Mouse (Mus musculus): Measurements from ENCODE around the gene Ssna1.

The Ssna1 gene

GRCm38 (mm10) chr2:25256443-25257109 is 15.7 kb downstream of the Ssna1 start:
- ChIA-PET CTCF (interaction anchor here in 3 of 4 experiments (0.6 to 3.5 kb wide), 13 partner anchors 11 to 104 kb away, joined by 3 to 23 read pairs (median 4); partner anchors contain the start of genes AL732309.1 (in 1 of the 3) and Tor4a (in 1 of the 3)), POLR2A (interaction anchor here in 3 of 4 experiments (1.0 to 75.9 kb wide), 22 partner anchors 8 to 140 kb away, joined by 3 to 2347 read pairs (median 6); partner anchors contain the start of genes Tubb4b (in 3 of the 3), AL732309.1 (in 2 of the 3), Anapc2 (in 2 of the 3) and Cysrt1 (in 2 of the 3))

DNA sequence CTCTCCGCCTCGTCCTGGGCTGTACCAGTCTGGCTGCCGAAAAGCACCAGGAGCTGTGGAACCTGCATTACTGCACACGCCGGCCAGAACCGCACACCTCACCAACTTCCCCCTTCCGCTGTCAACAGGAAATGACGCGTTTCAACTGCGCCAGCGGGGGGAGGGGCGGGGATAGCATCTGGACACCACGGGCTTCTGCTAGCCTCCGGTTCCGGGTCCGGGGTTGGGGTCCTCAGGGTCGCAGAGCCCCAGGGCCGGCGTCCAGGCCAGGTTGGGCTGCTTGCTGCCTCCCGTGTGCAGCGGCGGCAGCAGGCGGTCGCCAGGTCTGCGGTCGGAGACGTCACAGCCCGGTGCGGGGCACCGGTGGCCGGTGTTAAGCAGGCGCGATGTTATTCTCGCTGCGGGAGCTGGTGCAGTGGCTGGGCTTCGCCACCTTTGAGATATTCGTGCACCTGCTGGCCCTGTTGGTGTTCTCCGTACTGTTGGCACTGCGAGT is 16.9 kb downstream of the Ssna1 start, which contains the start of gene Tmem203:
TSS of gene Tmem203 (plus strand) at position 156 of the 496 bp plus-strand sequence.
- ChIA-PET POLR2A (interaction anchor here (0.6 to 75.9 kb wide), 40 partner anchors 10 to 205 kb away, joined by 3 to 2347 read pairs (median 5); partner anchors contain the start of genes Anapc2 (in 3 of the 4), Cysrt1 (in 3 of the 4), Rnf208 (in 3 of the 4) and Ssna1 (in 3 of the 4)), CTCF (interaction anchor here (0.5 to 3.5 kb wide), 19 partner anchors 10 to 320 kb away, joined by 3 to 23 read pairs (median 3); partner anchors contain the start of genes AL732309.1 (in 1 of the 4), Arrdc1 (in 1 of the 4), Cysrt1 (in 1 of the 4) and Rnf208 (in 1 of the 4))

GRCm38 (mm10) chr2:25252331-25252730 is 19.9 kb downstream of the Ssna1 start:
- POLR2A ChIA-PET, result interaction anchor here (0.7 to 75.9 kb wide), 8 partner anchors 3 to 76 kb away, joined by 3 to 2347 read pairs (median 48); partner anchors contain the start of genes Cysrt1 (in 3 of the 4), Rnf208 (in 3 of the 4), Fam166a (in 2 of the 4) and Nelfb (in 2 of the 4)
- CTCF ChIA-PET, result interaction anchor here (0.5 to 7.5 kb wide), 14 partner anchors 12 to 87 kb away, joined by 3 to 46 read pairs (median 3); no protein-coding TSS in a partner anchor

DNA sequence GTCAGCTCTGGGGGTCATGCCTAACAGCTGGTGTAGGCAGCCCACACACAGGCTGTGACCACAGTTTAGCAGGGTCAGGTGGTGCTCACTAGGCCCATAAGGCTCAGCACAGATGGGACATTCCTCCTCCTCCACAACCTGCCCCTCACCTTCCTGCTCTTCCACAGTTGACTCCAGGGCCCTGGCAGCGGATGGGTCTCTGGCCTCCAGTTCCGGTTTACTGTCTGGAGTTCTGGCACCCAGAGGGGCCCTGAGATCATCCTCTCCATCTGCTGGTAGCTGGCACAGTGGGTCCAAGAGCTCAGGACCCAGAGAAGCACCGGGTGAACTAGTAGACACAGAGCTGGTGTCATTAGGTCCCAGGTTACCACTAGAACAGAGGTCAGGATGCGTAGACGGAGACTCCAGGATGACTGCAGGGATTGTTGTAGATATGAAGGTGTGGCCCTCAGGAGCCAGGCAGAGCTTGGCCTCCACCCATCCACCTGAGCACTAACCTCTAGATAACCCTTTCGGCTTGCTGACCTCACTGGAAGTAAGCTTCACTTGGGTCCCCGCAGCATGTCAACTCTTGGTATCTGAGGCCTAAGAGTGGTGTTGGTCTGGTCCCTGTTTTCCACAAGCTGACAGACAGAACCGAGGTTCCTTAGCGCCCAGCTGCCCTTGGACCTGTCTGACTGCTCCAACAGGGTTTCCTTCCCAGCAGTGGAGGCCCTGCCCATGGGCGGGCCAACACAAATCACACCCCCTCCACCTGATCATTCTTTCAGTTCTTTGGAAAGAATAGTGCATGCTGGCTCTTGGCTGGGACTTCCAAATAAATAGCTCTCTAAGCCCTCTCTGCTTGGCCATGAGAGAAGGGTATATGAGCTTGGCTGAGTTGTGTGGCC is 25.8 kb downstream of the Ssna1 start, which contains the start of gene AL732309.1:
TSS of gene AL732309.1 (minus strand) at position 681 of the 890 bp plus-strand sequence.
- ChIA-PET CTCF (interaction anchor here (0.6 to 8.8 kb wide), 12 partner anchors 9 to 180 kb away, joined by 3 to 51 read pairs (median 4); partner anchors contain the start of genes Tmem203 (in 1 of the 4) and Tor4a (in 1 of the 4)), POLR2A (interaction anchor here (0.5 to 75.9 kb wide), 22 partner anchors 3 to 311 kb away, joined by 3 to 2347 read pairs (median 5); partner anchors contain the start of genes Tmem203 (in 3 of the 4), Tubb4b (in 3 of the 4), Fam166a (in 2 of the 4) and Nelfb (in 2 of the 4))

DNA sequence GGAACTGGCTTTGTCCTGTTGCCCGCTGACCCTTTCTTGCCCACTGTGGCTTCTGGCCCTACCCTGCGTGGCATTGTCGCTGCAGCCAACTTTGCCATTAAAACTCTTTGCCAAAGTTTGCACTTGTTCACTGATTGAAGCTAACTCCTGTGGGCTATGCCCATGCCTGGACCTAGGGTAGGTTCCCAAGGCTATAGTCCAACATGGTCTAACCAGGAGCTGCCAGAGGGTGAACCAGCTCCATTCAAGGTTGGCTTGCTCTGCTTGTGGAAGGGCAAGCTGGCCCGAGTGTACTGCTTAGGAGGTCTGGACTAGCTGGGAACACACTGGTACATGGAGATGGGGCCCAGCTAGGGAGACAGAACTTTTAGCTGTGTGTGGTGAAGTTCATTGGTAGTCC is 28.1 kb downstream of the Ssna1 start:
- ChIA-PET POLR2A (interaction anchor here (0.7 to 75.9 kb wide), 13 partner anchors 6 to 92 kb away, joined by 3 to 2347 read pairs (median 6); partner anchors contain the start of genes Tmem203 (in 3 of the 4), Tubb4b (in 3 of the 4), Anapc2 (in 2 of the 4) and Fam166a (in 2 of the 4)), CTCF (interaction anchor here in 3 of 4 experiments (0.9 to 8.8 kb wide), 3 partner anchors 16 kb away, joined by 6 to 51 read pairs (median 9); no protein-coding TSS in a partner anchor)

- CTCF ChIA-PET, result interaction anchor here in 3 of 4 experiments (1.8 to 8.8 kb wide), 3 partner anchors 14 to 15 kb away, joined by 7 to 54 read pairs (median 51); no protein-coding TSS in a partner anchor
- POLR2A ChIA-PET, result interaction anchor here in 3 of 4 experiments (0.8 to 75.9 kb wide), 11 partner anchors 6 to 308 kb away, joined by 3 to 2347 read pairs (median 10); partner anchors contain the start of genes Tubb4b (in 3 of the 3), Fam166a (in 2 of the 3), Nelfb (in 2 of the 3) and Rnf224 (in 2 of the 3)
Observed at GRCm38 (mm10) chr2:25243342-25243741, 28.9 kb downstream of the Ssna1 start.

DNA sequence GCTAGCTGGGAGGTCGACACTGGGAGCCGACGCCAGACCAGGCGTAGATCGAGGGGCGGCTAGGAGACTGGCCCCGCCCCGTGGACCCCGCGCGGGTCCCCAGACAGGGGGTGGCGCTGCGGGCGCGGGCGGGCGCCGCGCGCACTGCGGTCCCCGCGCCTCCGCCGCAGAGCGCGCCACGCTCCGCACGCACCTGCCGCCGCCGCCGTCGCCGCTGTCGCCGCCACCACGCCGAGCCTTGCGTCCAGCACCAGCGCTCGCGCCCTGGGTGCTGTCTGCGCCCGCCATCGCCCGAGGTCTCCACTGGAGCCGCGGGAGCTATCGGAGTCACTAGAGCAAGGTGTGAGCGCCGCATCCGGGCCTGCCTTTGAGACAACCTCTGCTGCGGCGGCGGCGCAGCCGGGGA is 30.1 kb downstream of the Ssna1 start, which contains the start of the genes Rnf208 and Cysrt1:
TSS of gene Rnf208 (plus strand) at position 155 of the 406 bp plus-strand sequence.
TSS of gene Cysrt1 (minus strand) at position 352 of the 406 bp plus-strand sequence.
- CTCF ChIA-PET, result interaction anchor here in 3 of 4 experiments (0.7 to 8.8 kb wide), 6 partner anchors 10 to 17 kb away, joined by 3 to 54 read pairs (median 5); partner anchors contain the start of genes Tmem203 (in 1 of the 3) and Tubb4b (in 1 of the 3)
- POLR2A ChIA-PET, result interaction anchor here (0.6 to 75.9 kb wide), 23 partner anchors 8 to 464 kb away, joined by 3 to 2347 read pairs (median 5); partner anchors contain the start of genes Tmem203 (in 3 of the 4), Fam166a (in 2 of the 4), Nelfb (in 2 of the 4) and Nrarp (in 2 of the 4)

DNA sequence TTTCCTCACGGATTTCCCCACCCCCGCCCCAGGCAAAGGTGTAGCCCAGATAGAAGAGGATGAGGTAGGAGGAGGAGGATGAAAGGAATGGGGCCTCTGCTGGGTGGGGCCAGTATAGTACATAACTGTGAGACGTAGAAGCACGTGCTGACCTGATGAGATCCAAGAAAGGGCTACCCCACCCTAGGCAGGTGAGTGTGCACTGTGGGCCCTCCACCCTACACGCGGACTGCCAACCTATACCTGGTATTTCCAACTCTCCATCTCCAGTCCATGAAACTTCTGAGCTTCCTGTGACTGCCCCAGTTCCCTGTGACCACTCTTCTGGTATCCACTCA is 30.8 kb downstream of the Ssna1 start:
- CTCF ChIA-PET, result interaction anchor here in 2 of 4 experiments (0.5 to 4.7 kb wide), 5 partner anchors 12 to 185 kb away, joined by 3 to 54 read pairs (median 3); partner anchors contain the start of genes Tmem203 (in 1 of the 2) and Tubb4b (in 1 of the 2)
- POLR2A ChIA-PET, result interaction anchor here in 3 of 4 experiments (1.2 to 75.9 kb wide), 15 partner anchors 8 to 306 kb away, joined by 3 to 2347 read pairs (median 7); partner anchors contain the start of genes Tmem203 (in 3 of the 3), Fam166a (in 2 of the 3), Nelfb (in 2 of the 3) and Rnf224 (in 2 of the 3)

GRCm38 (mm10) chr2:25240723-25241437 is 31.4 kb downstream of the Ssna1 start:
- POLR2A ChIA-PET, result interaction anchor here (0.5 to 75.9 kb wide), 54 partner anchors 8 to 733 kb away, joined by 3 to 2347 read pairs (median 4); partner anchors contain the start of genes Nrarp (in 3 of the 4), Tmem203 (in 3 of the 4), Tor4a (in 3 of the 4) and Tubb4b (in 3 of the 4)
- CTCF ChIA-PET, result interaction anchor here (0.5 to 4.7 kb wide), 18 partner anchors 8 to 343 kb away, joined by 3 to 54 read pairs (median 5); partner anchors contain the start of genes Tmem203 (in 1 of the 4) and Tubb4b (in 1 of the 4)

DNA sequence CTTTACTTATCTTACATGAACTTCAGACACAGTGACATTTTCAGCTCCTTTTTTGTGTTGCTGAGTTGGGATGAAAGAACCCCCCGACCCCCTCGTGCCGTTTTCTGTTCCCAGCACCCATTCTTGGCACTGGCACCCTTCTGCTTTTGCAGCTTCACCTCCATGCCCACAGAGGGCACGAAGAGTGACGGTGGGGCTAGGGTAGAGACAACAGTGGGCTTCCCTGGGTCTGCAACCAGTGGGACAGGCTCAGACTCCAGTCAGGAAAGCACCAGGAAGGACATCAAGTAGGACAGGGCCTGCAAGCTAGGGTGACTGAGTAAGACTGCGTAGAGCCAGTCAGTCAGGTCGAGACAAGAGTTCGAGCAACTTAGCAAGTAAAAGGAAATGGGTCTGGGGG is 31.9 kb downstream of the Ssna1 start:
- CTCF ChIA-PET, result interaction anchor here (0.6 to 4.7 kb wide), 17 partner anchors 8 to 343 kb away, joined by 3 to 54 read pairs (median 5); partner anchors contain the start of genes Tmem203 (in 1 of the 4) and Tubb4b (in 1 of the 4)
- POLR2A ChIA-PET, result interaction anchor here (0.5 to 75.9 kb wide), 53 partner anchors 8 to 733 kb away, joined by 3 to 2347 read pairs (median 4); partner anchors contain the start of genes Tmem203 (in 4 of the 4), Tor4a (in 3 of the 4), Tubb4b (in 3 of the 4) and Fam166a (in 2 of the 4)

GRCm38 (mm10) chr2:25239766-25240165 is 32.5 kb downstream of the Ssna1 start:
- POLR2A ChIA-PET, result interaction anchor here (0.6 to 75.9 kb wide), 25 partner anchors 10 to 337 kb away, joined by 3 to 2347 read pairs (median 5); partner anchors contain the start of genes Tmem203 (in 4 of the 4), Fam166a (in 2 of the 4), Nelfb (in 2 of the 4) and Rnf224 (in 2 of the 4)
- CTCF ChIA-PET, result interaction anchor here (0.9 to 4.7 kb wide), 8 partner anchors 9 to 137 kb away, joined by 3 to 54 read pairs (median 4); partner anchors contain the start of gene Tmem203 (in 1 of the 4)

GRCm38 (mm10) chr2:25238106-25238505 is 34.1 kb downstream of the Ssna1 start:
- CTCF ChIA-PET, result interaction anchor here in 2 of 4 experiments (1.3 to 2.7 kb wide), 2 partner anchors 10 kb away, joined by 5 to 22 read pairs; no protein-coding TSS in a partner anchor
- POLR2A ChIA-PET, result interaction anchor here in 3 of 4 experiments (0.5 to 75.9 kb wide), 6 partner anchors 1 to 45 kb away, joined by 3 to 2347 read pairs (median 1600); partner anchors contain the start of genes AL732309.1 (in 2 of the 3), Anapc2 (in 2 of the 3), Cysrt1 (in 2 of the 3) and Fam166a (in 2 of the 3)

DNA sequence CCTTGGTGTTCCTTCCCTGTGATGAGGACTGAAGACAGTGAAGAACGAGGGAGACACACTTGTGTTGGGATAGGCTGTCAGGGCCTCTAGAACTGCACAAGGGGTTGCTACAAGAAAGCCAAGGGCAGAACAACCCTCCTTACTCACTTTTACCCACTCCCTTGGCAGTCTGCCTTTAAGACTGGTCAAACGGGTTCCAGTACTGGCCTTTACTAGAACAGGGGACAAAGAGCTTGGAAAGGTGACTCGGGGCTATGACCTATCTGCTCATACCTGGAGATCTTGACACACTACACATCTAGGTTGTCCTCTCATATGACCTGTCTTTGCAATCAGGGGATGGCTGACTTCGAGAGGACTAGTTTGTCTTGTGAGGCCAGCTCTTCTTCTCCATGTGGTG is 34.7 kb downstream of the Ssna1 start:
- POLR2A ChIA-PET, result interaction anchor here in 3 of 4 experiments (0.5 to 75.9 kb wide), 8 partner anchors 2 to 57 kb away, joined by 3 to 2347 read pairs (median 804); partner anchors contain the start of genes AL732309.1 (in 2 of the 3), Anapc2 (in 2 of the 3), Cysrt1 (in 2 of the 3) and Fam166a (in 2 of the 3)
- CTCF ChIA-PET, result interaction anchor here in 2 of 4 experiments (1.3 to 2.7 kb wide), 4 partner anchors 9 to 25 kb away, joined by 5 to 22 read pairs (median 6); partner anchors contain the start of gene Tprn (in 1 of the 2)

DNA sequence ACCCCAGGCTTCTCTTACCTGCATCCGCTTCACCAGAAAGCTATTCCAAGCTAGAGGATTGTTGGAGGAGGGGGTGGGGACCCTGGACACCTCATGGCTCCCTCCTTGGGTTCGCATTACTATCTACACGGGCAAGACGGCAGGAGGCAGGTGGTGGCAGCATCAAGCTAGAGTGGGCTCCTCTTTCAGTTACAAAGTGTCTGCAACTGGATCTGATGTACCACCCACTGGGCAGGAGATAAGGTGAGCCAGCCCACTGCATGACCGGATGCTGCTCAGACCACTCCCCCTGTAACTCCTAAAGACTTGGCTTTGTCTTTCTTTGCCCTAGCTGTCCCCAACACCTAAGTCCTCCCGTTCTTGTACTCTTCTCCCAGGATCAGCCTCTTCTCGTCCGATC is 35.6 kb downstream of the Ssna1 start, which contains the start of gene Rnf224:
TSS of gene Rnf224 (minus strand) at position 174 of the 400 bp plus-strand sequence.
- CTCF ChIA-PET, result interaction anchor here in 2 of 4 experiments (0.5 to 2.7 kb wide), 4 partner anchors 8 to 42 kb away, joined by 3 to 22 read pairs (median 6); partner anchors contain the start of gene Tprn (in 1 of the 2)

More for the DNA sequence above, 35.6 kb downstream of the Ssna1 start, which contains the start of gene Rnf224:
- POLR2A ChIA-PET, result interaction anchor here in 3 of 4 experiments (0.7 to 75.9 kb wide), 9 partner anchors 3 to 288 kb away, joined by 3 to 2347 read pairs (median 5); partner anchors contain the start of genes Tubb4b (in 3 of the 3), AL732309.1 (in 2 of the 3), Anapc2 (in 2 of the 3) and Cysrt1 (in 2 of the 3)

Measured in embryonic stem cell, embryonic (primary cell).